Mouse (Mus musculus): Measurements from ENCODE around the gene Chst10. TPM values are rescaled to one million over a fixed set of nuclear protein-coding genes. Genes with fewer than 3 reads are reported as not detected.
A peak's percentile ranks its signal among the peaks of the same experiment; 100 is the strongest.

Chst10 gene
- polyA plus RNA-seq, 1 experiment from 2014 or later, result 1.1 TPM

DNA sequence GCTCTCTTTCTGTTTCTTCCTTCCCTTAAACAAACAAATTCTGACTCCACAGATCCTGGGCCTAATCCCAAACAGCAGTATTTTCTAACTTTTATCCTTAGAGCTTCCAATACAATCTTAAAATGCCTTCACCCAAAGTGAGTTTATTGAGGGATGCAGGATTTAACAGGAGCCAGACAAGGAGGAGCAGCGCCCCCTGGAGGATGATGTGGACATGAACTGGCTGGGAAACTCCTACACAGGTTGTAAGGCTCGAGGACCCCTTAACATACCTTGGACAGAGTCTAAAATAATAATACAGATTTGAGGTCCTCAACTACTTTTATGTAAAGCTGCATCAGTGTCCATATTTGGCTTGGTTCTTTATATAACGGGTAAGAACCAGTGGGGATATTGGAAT, 41.8 kb downstream of the Chst10 start:
- H3K9ac ChIP-seq (ENCODE audit: low read length), result no peak overlapping the region
- H3K27me3 ChIP-seq (ENCODE audit: control insufficient read depth, insufficient read depth, low read depth, low read length), result no peaks in the 10 kb centered on the region
- WGBS, result 14% methylated on average over 3 of the region's 3 CpGs
- no peak overlapping the region for H3K27ac ChIP-seq (ENCODE audit: low read length)
- no peak for ATAC-seq (ENCODE audit: low read depth)
- no peaks in the 10 kb centered on the region for H3K36me3 ChIP-seq (ENCODE audit: control insufficient read depth, insufficient read depth, low read length)
- H3K4me3 ChIP-seq (ENCODE audit: low read length), result no peak overlapping the region
- no peaks in the 10 kb centered on the region for H3K9me3 ChIP-seq (ENCODE audit: control insufficient read depth, low read length)
- H3K4me1 ChIP-seq (replicated peaks; ENCODE audit: control insufficient read depth, insufficient read depth, low read length), result no peaks in the 10 kb centered on the region
- H3K4me2 ChIP-seq (ENCODE audit: low read depth, low read length), result no peak overlapping the region

DNA sequence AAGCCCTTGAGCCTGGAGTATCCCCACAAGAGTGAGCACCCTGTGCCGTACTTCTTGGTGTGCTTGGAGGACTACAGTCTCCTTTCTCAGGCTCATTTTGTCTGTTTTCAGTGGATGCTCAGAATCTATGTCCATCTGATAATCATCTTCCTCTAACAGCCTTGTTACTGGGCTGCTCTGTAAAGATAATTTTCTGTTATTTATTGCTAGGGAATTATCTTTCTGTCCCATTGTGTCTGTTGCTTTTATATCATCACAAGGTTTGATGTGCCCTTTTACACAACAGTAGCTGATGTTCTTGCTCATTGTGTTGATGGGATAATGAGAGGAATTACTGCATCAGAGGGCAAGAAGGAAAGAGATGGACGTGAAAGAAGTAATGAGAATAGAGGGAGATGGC, 45.7 kb downstream of the Chst10 start:
- WGBS, result 39% methylated on average over 2 of the region's 2 CpGs
- no peaks in the 10 kb centered on the region for H3K27me3 ChIP-seq (ENCODE audit: control insufficient read depth, insufficient read depth, low read depth, low read length)
- no peak for ATAC-seq (ENCODE audit: low read depth)
- H3K9ac ChIP-seq (ENCODE audit: low read length), result no peak overlapping the region
- H3K9me3 ChIP-seq (ENCODE audit: control insufficient read depth, low read length), result no peaks in the 10 kb centered on the region
- H3K4me3 ChIP-seq (ENCODE audit: low read length), result no peak overlapping the region
- H3K4me2 ChIP-seq (ENCODE audit: low read depth, low read length), result no peak overlapping the region
- no peak overlapping the region for H3K27ac ChIP-seq (ENCODE audit: low read length)
- no peaks in the 10 kb centered on the region for H3K4me1 ChIP-seq (replicated peaks; ENCODE audit: control insufficient read depth, insufficient read depth, low read length)
- no peaks in the 10 kb centered on the region for H3K36me3 ChIP-seq (ENCODE audit: control insufficient read depth, insufficient read depth, low read length)

DNA sequence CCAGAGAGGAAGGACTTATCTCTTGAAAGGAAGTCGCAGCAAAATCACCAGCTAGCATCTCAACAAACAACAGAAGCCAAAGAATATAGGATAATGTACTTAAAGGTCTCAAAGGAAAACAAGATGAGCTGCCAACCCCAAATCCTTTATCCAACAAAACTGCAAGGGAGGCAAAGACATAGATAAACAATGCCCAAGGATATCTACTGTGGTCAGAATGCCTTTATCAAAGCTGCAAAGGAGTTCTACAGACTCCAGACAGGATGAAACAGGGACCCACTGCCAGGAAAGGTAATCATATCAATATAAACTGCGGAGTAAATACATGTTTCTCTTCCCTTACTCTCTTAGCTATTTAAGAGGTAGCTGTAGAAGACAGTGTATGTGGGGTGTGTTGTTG, 47.3 kb downstream of the Chst10 start:
- Histone ChIP-seq H3K36me3 (ENCODE audit: control insufficient read depth, insufficient read depth, low read length) (no peaks in the 10 kb centered on the region), H3K4me3 (ENCODE audit: low read length) (no peak overlapping the region), H3K9ac (ENCODE audit: low read length) (no peak overlapping the region), H3K27me3 (ENCODE audit: control insufficient read depth, insufficient read depth, low read depth, low read length) (no peaks in the 10 kb centered on the region), H3K4me1 (replicated peaks; ENCODE audit: control insufficient read depth, insufficient read depth, low read length) (no peaks in the 10 kb centered on the region), H3K27ac (ENCODE audit: low read length) (no peak overlapping the region), H3K4me2 (ENCODE audit: low read depth, low read length) (no peak overlapping the region), H3K9me3 (ENCODE audit: control insufficient read depth, low read length) (no peaks in the 10 kb centered on the region)
- 63% methylated on average over 2 of the region's 2 CpGs for WGBS
- no peak for ATAC-seq (ENCODE audit: low read depth)

DNA sequence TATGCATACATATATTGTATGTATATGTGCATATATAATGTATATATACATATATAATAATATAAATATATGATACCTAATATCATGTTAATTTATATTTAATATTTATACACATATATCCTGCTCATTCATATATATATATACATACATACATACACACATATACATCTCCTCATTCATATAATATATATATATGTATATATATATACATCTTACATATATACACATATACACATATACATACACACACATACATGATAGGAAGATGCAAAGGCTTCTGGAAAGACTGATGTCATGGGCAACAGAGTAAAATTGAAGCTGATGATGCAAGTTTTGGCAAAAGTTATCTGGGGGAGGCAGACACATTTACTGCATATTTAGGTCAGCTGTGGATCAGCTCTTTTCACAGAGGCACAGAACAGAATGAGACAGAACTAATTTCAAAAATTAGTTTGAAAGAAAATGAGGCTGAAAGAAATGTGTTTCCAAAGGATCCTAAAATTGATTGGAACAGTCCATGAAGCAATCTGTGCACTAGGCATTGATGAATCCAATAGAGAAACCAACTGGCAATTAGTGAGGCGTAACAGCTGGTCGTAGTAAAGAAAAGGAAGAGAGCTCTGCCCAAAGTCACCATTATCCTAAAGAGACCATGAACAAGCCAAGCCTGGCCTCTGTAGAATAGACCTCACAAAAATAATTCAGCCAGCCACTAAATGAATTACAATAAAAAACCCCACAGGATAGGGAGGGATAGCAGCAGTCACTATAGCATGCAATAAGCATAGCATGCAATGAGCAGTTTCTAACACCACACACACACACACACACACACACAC, 49.3 kb downstream of the Chst10 start:
- H3K9me3 ChIP-seq (ENCODE audit: control insufficient read depth, low read length), result no peaks in the 10 kb centered on the region
- no peak overlapping the region for H3K9ac ChIP-seq (ENCODE audit: low read length)
- H3K27ac ChIP-seq (ENCODE audit: low read length), result no peak overlapping the region
- no peaks in the 10 kb centered on the region for H3K27me3 ChIP-seq (ENCODE audit: control insufficient read depth, insufficient read depth, low read depth, low read length)
- H3K36me3 ChIP-seq (ENCODE audit: control insufficient read depth, insufficient read depth, low read length), result no peaks in the 10 kb centered on the region
- WGBS, result 89% methylated on average over 2 of the region's 2 CpGs
- no peak overlapping the region for H3K4me3 ChIP-seq (ENCODE audit: low read length)
- no peaks in the 10 kb centered on the region for H3K4me1 ChIP-seq (replicated peaks; ENCODE audit: control insufficient read depth, insufficient read depth, low read length)
- ATAC-seq (ENCODE audit: low read depth), result no peak
- H3K4me2 ChIP-seq (ENCODE audit: low read depth, low read length), result no peak overlapping the region

DNA sequence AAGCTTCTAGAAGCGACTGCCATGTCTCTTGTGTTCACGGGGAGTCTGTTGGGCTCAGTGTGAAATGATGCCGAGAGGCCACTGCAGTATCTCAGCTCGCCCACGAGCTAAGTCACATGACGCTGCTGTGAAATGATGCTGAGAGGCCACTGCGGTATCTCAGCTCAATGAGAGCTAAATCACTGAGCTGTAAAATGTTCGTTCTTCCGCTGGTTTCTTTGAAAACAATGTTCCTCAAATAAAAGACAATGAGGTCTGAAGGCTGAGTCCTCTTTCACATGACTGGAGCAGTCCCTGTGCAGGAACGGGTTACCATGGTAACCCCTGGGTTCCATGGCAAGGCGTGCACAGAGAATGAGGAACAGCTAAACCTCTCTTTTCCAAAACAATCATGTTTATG, 50.0 kb downstream of the Chst10 start:
- no peaks in the 10 kb centered on the region for H3K4me1 ChIP-seq (replicated peaks; ENCODE audit: control insufficient read depth, insufficient read depth, low read length)
- H3K4me3 ChIP-seq (ENCODE audit: low read length), result no peak overlapping the region
- H3K27me3 ChIP-seq (ENCODE audit: control insufficient read depth, insufficient read depth, low read depth, low read length), result no peaks in the 10 kb centered on the region
- H3K27ac ChIP-seq (ENCODE audit: low read length), result no peak overlapping the region
- ATAC-seq (ENCODE audit: low read depth), result no peak
- H3K9me3 ChIP-seq (ENCODE audit: control insufficient read depth, low read length), result no peaks in the 10 kb centered on the region
- WGBS, result 57% methylated on average over 11 of the region's 11 CpGs
- H3K9ac ChIP-seq (ENCODE audit: low read length), result no peak overlapping the region
- H3K4me2 ChIP-seq (ENCODE audit: low read depth, low read length), result no peak overlapping the region
- no peaks in the 10 kb centered on the region for H3K36me3 ChIP-seq (ENCODE audit: control insufficient read depth, insufficient read depth, low read length)

DNA sequence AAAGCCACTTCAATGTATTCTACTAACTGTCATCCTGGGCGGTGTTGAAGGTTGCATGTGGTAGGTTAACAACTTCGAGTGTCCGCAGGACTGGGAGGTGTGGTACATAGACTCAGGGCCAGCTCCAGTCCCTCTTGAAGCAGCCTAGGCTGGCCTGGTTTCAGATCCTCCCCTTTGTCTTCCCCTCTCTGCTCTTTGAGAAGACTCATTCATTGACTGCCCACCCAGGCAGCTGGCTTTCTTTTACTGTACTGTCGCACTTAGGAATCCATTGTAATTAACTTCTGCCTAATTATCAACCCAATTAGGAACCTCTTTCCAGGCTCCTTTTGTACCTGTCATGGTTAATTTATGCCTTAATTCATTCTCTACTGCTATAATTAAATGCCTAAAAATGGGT, 54.7 kb downstream of the Chst10 start:
- Histone ChIP-seq H3K9ac (ENCODE audit: low read length) (no peak overlapping the region), H3K9me3 (ENCODE audit: control insufficient read depth, low read length) (no peaks in the 10 kb centered on the region), H3K4me1 (replicated peaks; ENCODE audit: control insufficient read depth, insufficient read depth, low read length) (no peaks in the 10 kb centered on the region), H3K36me3 (ENCODE audit: control insufficient read depth, insufficient read depth, low read length) (no peaks in the 10 kb centered on the region), H3K4me3 (ENCODE audit: low read length) (no peak overlapping the region), H3K4me2 (ENCODE audit: low read depth, low read length) (no peak overlapping the region), H3K27me3 (ENCODE audit: control insufficient read depth, insufficient read depth, low read depth, low read length) (no peaks in the 10 kb centered on the region), H3K27ac (ENCODE audit: low read length) (no peak overlapping the region)
- 76% methylated on average over 4 of the region's 4 CpGs for WGBS
- ATAC-seq (ENCODE audit: low read depth), result no peak

DNA sequence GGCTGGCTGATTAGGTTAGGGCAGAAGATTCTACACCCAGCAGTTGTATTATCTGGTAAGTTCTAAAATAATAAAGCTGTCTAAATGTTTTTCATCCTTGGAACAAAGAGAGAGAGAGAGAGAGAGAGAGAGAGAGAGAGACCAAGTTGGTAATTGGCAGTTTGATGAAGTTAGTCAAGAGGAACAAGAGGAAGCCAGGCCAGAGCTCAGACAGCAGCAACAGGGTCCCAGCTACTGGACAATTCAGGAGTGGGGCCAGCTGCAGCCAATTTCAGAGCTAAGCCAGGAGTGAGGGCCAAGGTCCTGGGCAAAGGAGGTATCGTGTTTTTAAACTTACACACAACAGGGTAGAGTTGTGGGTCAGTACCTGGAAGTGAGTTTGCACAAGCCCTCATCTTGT, 55.1 kb downstream of the Chst10 start:
- Histone ChIP-seq H3K9ac (ENCODE audit: low read length) (no peak overlapping the region), H3K4me3 (ENCODE audit: low read length) (no peak overlapping the region), H3K4me2 (ENCODE audit: low read depth, low read length) (no peak overlapping the region), H3K27me3 (ENCODE audit: control insufficient read depth, insufficient read depth, low read depth, low read length) (peaks cover 4% of the 10 kb centered on the region; the same call in 1 of the 2 replicates), H3K27ac (ENCODE audit: low read length) (no peak overlapping the region), H3K4me1 (replicated peaks; ENCODE audit: control insufficient read depth, insufficient read depth, low read length) (no peaks in the 10 kb centered on the region), H3K9me3 (ENCODE audit: control insufficient read depth, low read length) (no peaks in the 10 kb centered on the region), H3K36me3 (ENCODE audit: control insufficient read depth, insufficient read depth, low read length) (no peaks in the 10 kb centered on the region)
- WGBS, result 61% methylated on average over 1 of the region's 1 CpGs
- no peak for ATAC-seq (ENCODE audit: low read depth)

DNA sequence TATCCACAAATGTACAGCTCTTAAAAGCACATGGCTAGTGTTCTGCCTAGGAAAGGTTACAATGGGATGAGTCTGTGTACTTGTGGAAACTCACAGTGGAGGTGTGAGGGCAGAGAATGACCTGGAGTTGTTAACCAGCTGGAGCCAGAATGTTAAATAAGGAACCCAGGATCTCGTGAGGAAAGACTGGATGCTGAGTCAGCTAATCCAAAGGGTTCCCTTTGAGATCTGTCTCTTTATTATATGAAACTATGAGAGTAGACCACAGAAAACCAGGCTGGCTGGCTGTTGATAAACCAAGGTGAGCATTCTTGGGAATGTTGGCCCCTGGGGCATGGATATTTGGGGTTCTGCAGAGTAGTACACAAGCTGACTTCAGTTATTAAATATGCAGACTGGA, 58.0 kb downstream of the Chst10 start:
- Histone ChIP-seq H3K36me3 (ENCODE audit: control insufficient read depth, insufficient read depth, low read length) (no peaks in the 10 kb centered on the region), H3K4me1 (replicated peaks; ENCODE audit: control insufficient read depth, insufficient read depth, low read length) (peaks cover 9% of the 10 kb centered on the region), H3K27ac (ENCODE audit: low read length) (no peak overlapping the region), H3K4me2 (ENCODE audit: low read depth, low read length) (no peak overlapping the region), H3K27me3 (ENCODE audit: control insufficient read depth, insufficient read depth, low read depth, low read length) (peaks cover 27% of the 10 kb centered on the region), H3K4me3 (ENCODE audit: low read length) (no peak overlapping the region), H3K9ac (ENCODE audit: low read length) (no peak overlapping the region), H3K9me3 (ENCODE audit: control insufficient read depth, low read length) (no peaks in the 10 kb centered on the region)
- no peak for ATAC-seq (ENCODE audit: low read depth)
- WGBS, result 3% methylated on average over 1 of the region's 1 CpGs

DNA sequence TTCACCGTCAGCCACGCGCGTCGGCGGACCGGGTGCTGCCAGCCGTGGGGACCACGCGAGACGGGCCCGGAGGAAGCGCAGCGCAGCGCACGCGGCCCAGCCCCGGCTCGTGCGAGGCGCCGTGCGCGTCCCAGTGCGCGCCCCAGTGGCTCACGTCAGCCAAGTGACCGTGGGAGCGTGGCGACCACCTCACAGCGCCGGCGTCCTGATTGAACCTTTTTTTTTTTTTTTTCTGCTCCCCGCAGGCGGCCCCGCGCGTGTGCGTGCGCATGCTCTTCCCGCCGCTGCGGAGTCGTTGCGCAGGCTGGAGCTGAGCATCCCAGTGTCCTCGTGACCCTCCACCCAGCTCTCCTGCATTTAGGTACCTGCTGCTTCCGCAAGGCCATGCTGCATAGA, 61.5 kb downstream of the Chst10 start, which contains the start of gene Lonrf2:
Gene Lonrf2 (minus strand): TSS at position 235 of the 396 bp plus-strand sequence.
- H3K27me3 ChIP-seq (ENCODE audit: control insufficient read depth, insufficient read depth, low read depth, low read length), result peaks cover 27% of the 10 kb centered on the region
- peak within 1 kb of the TSS; percentile 99 for H3K4me2 ChIP-seq (ENCODE audit: low read depth, low read length)
- 1% methylated on average over 45 of the region's 47 CpGs for WGBS
- peak within 1 kb of the TSS; percentile 70 for H3K9ac ChIP-seq (ENCODE audit: low read length)
- peak within 1 kb of the TSS; percentile 66 for H3K4me3 ChIP-seq (ENCODE audit: low read length)
- no peaks in the 10 kb centered on the region for H3K36me3 ChIP-seq (ENCODE audit: control insufficient read depth, insufficient read depth, low read length)
- peaks cover 9% of the 10 kb centered on the region for H3K4me1 ChIP-seq (replicated peaks; ENCODE audit: control insufficient read depth, insufficient read depth, low read length)
- H3K9me3 ChIP-seq (ENCODE audit: control insufficient read depth, low read length), result no peaks in the 10 kb centered on the region
- no peak within 1 kb of the TSS for H3K27ac ChIP-seq (ENCODE audit: low read length)
- peak; percentile 65; the same call in 1 of the 2 replicates for ATAC-seq (ENCODE audit: low read depth)
